Mouse (Mus musculus) fat pad, adult 2 months (tissue): ENCODE measurements around the gene Gm37240.

Experiments
- DNase-seq: peaks from one replicate; pipeline ENCODE4 v3.0.0-alpha.2; 2011; ENCODE audit warnings: low read depth, low spot score; ENCODE audit errors: extremely low read depth

Gene Gm37240

GRCm38 (mm10) chr3:84505193-84505592 lies 1382.1 kb downstream of the Gm37240 start:
- no peak for DNase-seq

DNA sequence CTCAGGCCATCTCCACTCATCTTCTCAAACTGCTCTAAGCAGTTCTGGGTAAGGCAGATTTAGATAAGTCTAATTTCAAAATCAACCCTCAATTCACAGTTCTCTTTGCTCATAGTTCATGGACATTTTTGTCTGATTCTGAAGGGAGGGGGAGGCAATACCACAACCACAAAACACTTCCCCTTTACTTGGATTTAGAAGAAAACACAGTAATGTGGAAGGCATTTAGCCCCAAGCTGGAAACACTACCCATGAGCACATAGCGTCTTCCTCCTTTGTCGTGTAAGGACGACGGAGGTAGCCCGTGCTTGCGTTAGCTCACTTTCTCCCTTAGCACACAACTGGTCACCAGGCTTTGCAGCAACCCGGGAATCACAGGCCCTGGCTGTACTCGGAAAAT lies 1383.0 kb downstream of the Gm37240 start:
- DNase-seq: no peak

DNA sequence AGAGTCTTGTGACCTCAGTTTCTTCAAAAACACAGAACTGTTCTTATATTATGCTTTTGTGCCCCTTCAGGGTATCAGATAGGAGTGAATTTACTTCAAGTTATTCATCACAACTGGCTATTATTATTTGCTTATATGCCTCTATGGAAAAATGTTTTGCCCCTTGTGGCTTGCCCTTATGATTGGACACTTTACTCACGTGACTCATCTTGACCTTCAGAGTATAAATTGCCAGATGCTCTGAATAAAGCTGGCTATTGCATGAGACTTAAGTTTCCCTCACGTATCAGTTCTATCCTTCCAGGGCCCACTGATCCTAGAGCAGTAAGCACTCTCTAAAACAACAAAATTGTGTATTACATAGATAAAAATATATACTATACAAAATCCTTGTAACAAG lies 1385.2 kb downstream of the Gm37240 start:
- no peak for DNase-seq

- no peak for DNase-seq
Measured at GRCm38 (mm10) chr3:84500491-84500890, 1386.8 kb downstream of the Gm37240 start.

GRCm38 (mm10) chr3:84497718-84498117 lies 1389.6 kb downstream of the Gm37240 start:
- DNase-seq: no peak

DNA sequence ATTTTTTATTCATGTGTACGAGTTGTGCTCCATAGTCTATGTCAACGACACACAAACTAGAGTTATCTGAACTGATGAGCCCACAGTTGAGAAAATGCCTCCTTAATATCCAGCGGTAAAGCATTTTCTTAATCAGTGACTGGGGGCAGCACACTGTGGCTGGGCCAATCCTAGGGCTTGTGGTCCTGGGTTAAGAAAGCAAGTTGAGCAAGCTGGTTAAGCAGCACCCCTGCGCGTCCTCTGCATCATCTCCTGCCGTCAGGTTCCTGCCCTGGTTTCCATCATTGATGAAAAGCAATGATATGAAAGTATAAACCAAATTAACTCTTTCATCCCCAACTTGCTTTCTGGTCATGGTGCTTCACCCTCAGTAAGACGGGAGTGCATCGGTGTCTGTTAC lies 1394.7 kb downstream of the Gm37240 start:
- DNase-seq: no peak

DNA sequence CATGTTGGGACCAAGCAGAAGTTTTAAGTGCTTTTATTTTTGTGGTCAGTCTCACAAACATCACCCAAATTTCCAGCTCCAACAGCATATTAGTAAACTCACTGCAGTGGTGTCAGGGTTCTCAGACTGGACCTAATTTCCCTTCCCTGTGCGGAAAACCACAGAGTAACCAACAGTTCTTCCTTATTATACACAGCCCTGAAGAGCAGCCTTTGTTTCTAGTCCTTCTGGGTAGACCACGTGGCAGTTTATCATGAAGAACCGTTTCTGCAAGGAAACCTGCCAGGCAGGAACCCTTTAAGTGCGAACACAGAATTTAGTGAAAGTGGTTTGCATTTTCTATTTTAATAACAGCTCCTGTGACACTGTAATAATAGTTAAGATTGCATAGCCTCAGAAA lies 1395.2 kb downstream of the Gm37240 start:
- DNase-seq: no peak

GRCm38 (mm10) chr3:84488716-84489115 lies 1398.6 kb downstream of the Gm37240 start:
- DNase-seq: no peak

GRCm38 (mm10) chr3:84484891-84485290 lies 1402.4 kb downstream of the Gm37240 start:
- no peak for DNase-seq

DNA sequence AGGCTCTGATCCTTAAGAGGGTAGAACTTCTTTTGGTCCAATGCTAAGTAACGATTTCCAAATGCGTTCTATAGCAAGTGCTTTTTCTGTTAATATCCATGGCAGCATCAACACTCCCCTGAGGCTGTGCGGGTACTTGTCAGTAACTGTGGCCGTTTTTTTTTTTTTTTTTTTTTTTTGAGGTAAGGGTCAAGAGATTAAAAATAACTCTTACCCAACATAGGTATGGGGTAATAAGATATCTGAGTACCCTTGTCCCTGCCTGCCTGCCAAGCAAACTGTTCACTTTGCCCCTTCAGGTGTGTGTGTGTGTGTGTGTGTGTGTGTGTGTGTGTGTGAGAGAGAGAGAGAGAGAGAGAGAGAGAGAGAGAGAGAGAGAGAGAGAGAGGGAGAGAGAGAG lies 1403.0 kb downstream of the Gm37240 start:
- peak; percentile 49 for DNase-seq

DNA sequence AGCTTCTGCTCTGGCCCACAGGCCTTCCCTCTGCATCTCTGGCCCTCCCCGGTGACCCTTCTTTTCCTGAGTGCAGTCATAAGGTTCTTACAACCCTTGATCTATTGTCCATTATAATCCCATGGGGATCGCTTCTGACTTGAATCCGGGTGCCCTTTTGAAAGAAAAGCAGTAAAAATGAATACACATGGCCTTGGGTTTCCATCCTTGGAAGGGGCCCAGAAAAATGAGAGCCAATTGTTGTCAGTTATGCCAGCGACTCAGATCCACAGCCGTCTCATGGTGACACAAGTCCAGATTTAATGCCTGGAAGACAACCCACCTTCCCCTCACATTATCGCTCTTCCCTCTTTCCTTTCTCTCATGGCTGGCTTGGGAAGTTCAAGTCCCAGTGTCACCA lies 1405.2 kb downstream of the Gm37240 start:
- DNase-seq: no peak

DNA sequence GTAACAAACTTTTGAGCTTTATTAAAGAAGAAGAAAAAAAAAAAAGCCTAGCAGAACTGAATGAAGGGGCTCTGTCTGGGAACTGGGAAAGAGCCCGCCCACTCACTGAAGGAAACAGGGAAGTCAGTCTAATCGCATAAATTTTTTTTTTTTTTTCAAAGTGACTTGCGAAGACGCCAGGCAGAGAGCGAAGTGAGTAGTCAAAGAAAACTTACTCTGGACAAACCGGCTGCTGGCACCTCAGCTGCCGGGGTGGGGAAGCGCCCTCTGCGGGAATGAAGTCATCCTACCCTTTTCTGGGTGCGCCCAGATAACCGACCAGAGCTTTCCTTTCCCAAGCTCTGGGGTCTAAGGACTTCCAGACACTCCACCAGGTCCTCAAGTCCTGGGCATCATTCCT lies 1406.2 kb downstream of the Gm37240 start:
- no peak for DNase-seq

GRCm38 (mm10) chr3:84480006-84480897 lies 1407.1 kb downstream of the Gm37240 start, which contains the start of gene Fhdc1:
Gene Fhdc1, minus strand, starts transcription at chr3:84480429.
- DNase-seq: no peak

GRCm38 (mm10) chr3:84479293-84480005 lies 1407.9 kb downstream of the Gm37240 start:
- no peak for DNase-seq

DNA sequence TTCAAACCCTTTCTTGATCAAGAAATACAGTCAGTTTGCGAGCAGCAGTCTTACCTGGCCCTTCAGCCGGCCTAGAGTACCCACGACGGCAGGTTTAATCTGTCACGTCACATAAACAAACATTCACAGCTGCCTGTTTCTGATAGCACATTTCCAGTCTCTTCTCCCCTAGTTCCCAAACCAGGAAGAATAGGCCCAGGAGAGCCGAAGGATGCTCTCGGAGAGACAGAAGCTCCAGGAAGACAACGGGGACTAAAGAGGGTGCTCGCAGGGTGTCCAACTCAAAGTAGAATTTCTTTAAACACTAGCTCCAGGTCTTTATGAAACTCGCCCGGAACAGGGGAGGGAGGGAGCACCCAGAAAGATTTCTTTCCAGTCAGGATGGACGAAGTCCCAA lies 1408.4 kb downstream of the Gm37240 start:
- no peak for DNase-seq

DNA sequence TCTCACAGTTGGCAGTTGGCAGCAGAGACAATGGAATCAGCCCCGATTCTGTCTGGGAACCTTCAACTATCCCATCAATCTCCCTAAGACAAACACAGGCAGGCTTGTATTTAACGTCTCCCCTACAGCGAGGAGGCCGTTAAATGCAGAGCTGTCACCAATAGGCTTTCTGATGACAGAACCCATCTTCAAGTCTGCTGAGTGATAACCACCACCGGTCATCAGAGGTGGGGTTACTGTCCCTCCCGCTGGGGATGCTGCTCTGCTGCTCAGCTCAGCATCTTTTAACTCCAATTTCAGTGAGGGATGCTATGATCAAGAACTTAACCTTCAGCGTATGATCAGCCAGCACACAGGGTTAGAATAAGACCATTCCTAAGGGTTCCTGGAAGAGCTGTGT lies 1409.1 kb downstream of the Gm37240 start:
- DNase-seq: no peak

DNA sequence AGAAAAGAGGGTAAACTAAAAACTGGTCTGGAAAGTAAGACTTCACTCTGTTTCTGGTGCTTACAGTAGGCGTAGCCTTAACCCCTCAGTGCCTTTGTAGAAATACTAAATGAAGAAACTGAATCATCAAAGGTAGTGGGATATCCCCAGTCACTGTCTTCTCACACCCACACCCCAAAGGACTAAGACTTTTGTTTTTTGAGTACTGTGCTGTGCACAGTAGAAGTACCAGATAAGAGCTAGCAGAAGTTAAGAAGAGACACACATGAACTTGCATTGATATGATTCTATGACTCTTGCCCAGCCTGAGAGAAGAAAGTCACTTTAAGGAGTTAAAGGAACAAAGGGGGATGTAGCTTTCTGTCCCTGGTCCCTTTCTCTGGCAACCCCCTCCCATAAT lies 1409.8 kb downstream of the Gm37240 start:
- no peak for DNase-seq

DNA sequence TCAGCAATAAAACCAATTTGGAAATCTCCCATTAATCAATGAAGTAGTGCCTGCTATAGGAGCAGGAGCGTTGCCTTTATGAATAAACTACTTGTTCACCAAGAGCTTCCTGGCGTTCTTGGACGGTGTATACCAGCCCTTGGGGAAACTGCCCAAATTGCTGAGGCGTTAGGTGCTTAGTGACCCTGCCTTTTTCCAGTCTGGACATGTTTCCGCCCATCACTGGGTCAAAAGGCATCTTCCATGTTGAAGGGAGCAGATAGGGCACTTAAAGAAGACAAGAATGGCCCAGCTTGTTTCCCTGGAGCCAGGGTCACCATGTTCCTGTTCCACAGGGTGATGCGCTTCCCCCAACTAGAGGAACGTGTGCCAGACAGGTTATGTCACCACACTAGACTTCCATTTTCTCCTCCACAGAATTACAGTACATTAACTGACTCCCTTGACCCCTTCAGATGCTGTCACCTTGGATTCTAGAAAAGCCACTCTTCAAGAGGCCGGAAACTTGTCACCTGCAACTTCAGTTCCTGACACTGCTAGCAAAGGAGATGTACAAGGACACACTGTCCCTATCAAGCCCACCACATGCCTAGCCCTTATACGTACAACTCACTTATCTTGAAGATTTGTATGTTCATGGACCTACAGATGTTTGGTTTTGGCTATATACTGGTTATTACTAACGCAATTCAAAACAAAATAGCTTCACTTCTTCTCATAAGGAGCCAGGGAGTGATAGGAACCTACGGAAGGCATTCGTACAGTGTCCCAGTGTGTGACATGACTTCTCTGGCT lies 1412.1 kb downstream of the Gm37240 start:
- peak; percentile 98 for DNase-seq

- no peak for DNase-seq
Measured at GRCm38 (mm10) chr3:84474398-84474797, 1412.9 kb downstream of the Gm37240 start.

DNA sequence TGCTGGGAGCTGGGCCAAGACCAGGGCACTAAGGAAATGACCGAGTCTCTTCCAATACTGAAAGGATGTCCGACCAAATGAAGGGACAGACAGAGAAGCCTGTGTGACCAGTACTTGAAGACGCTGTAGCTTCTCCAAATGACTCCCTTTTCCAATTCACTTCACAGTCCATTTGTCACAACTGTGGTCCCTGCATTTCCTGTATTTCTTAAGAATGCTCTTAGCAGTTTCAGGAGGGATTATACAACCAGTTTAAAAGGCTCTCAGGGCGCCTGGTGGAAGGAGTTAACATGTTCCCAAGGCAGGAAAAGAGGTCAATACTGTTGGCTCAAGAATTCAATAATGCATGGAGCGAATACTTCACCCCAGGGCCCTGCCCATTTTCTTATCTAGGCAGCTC lies 1414.4 kb downstream of the Gm37240 start:
- DNase-seq: no peak

GRCm38 (mm10) chr3:84472527-84472926 lies 1414.8 kb downstream of the Gm37240 start:
- DNase-seq: no peak
